ENCODE assay signal across 27 mouse cellular contexts in the genomic region with DNA sequence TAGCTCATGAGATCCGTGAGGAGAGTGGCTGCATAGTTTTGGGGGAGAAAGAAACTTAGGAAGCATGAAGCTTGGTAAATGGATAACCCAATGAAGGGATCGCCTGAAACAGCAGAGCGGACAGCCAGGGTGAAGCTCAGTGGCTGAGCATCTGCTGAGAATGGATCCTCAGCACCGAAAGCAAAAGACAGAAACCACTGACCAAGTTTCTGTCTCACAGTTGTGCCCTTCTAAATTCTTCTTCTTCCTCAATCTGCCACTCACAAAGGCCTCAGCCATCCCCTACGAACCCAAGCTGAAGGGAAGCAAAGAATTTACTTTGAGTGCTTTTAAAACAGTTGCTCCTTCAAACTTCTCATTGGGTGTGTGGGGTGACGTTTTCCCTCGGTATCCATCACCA.
"Had no signal": no experiment of that assay in that cellular context is flagged by ENCODE, and none has a peak within 500 bp of the region (broad histone marks: within the 10 kb centered on the region; RNA-seq: fewer than 3 reads in every experiment).

No protein-coding gene starts in this region.

- H3K36me3 ChIP-seq: embryonic facial prominence, embryonic 10.5 days; embryonic facial prominence, embryonic 15.5 days; forebrain, embryonic 10.5 days; forebrain, embryonic 12.5 days; forebrain, embryonic 15.5 days had no signal

- H3K9me3 ChIP-seq: embryonic facial prominence, embryonic 10.5 days; embryonic facial prominence, embryonic 12.5 days; embryonic facial prominence, embryonic 13.5 days; embryonic facial prominence, embryonic 15.5 days; forebrain, embryonic 10.5 days; forebrain, embryonic 12.5 days; forebrain, embryonic 13.5 days; forebrain, embryonic 15.5 days; heart, embryonic 10.5 days had no signal

- ATAC-seq: forebrain, embryonic 13.5 days; forebrain, embryonic 14.5 days; forebrain, embryonic 15.5 days; forebrain, postnatal 0 days had no signal

- H3K4me2 ChIP-seq: embryonic facial prominence, embryonic 12.5 days; embryonic facial prominence, embryonic 13.5 days; embryonic facial prominence, embryonic 15.5 days; forebrain, embryonic 12.5 days; forebrain, embryonic 13.5 days; forebrain, embryonic 15.5 days had no signal

- H3K27me3 ChIP-seq: embryonic facial prominence, embryonic 12.5 days; embryonic facial prominence, embryonic 13.5 days; embryonic facial prominence, embryonic 15.5 days; forebrain, embryonic 12.5 days; forebrain, embryonic 13.5 days; forebrain, embryonic 15.5 days had no signal

- H3K27ac ChIP-seq: embryonic facial prominence, embryonic 10.5 days; embryonic facial prominence, embryonic 12.5 days; embryonic facial prominence, embryonic 13.5 days; embryonic facial prominence, embryonic 15.5 days; forebrain, embryonic 10.5 days; forebrain, embryonic 12.5 days; forebrain, embryonic 13.5 days; forebrain, embryonic 15.5 days; gastrocnemius, adult 2 months; heart, adult 2 months; heart, embryonic 10.5 days had no signal

- H3K4me3 ChIP-seq: embryonic facial prominence, embryonic 10.5 days; embryonic facial prominence, embryonic 12.5 days; embryonic facial prominence, embryonic 13.5 days; embryonic facial prominence, embryonic 15.5 days; erythroblast, embryonic 14.5 days; forebrain, embryonic 10.5 days; forebrain, embryonic 12.5 days; forebrain, embryonic 13.5 days; forebrain, embryonic 15.5 days; gastrocnemius, adult 2 months; heart, adult 2 months; heart, embryonic 10.5 days had no signal

- DNase-seq: cerebellum, adult 9-10 months; cerebellum, adult 9-11 months; cerebellum, postnatal 10 days; cerebellum, postnatal 14 days; cerebellum, postnatal 25 days; cerebellum, postnatal 36 days; embryo, embryonic 11 days; forebrain, postnatal 0 days; gastrocnemius, adult 2 months; gastrocnemius, postnatal 10 days; gastrocnemius, postnatal 14 days; gastrocnemius, postnatal 25 days; gastrocnemius, postnatal 36 days; heart, adult 11 months; heart, adult 18-20 months; heart, adult 2 months had no signal

- H3K4me1 ChIP-seq: embryonic facial prominence, embryonic 10.5 days; embryonic facial prominence, embryonic 12.5 days; embryonic facial prominence, embryonic 15.5 days; forebrain, embryonic 10.5 days; forebrain, embryonic 12.5 days; forebrain, embryonic 13.5 days; forebrain, embryonic 15.5 days; heart, embryonic 10.5 days had no signal

- H3K9ac ChIP-seq: embryonic facial prominence, embryonic 12.5 days; embryonic facial prominence, embryonic 13.5 days; embryonic facial prominence, embryonic 15.5 days; forebrain, embryonic 12.5 days; forebrain, embryonic 13.5 days; forebrain, embryonic 15.5 days; forebrain, postnatal 0 days had no signal
